Mouse (Mus musculus) hindlimb bud, embryonic 11.5 days (tissue): ENCODE measurements around the gene Ispd.
"Not testable (repeated sequence)": the region's sequence is repeated elsewhere in the genome, so short reads cannot be mapped to it uniquely, and the experiment has no call there.

Source experiments
- DNase-seq: peaks from one replicate; pipeline ENCODE4 v3.0.0-alpha.2; 2012; ENCODE audit warnings: low read depth, low spot score; ENCODE audit errors: extremely low spot score

Ispd gene

DNA sequence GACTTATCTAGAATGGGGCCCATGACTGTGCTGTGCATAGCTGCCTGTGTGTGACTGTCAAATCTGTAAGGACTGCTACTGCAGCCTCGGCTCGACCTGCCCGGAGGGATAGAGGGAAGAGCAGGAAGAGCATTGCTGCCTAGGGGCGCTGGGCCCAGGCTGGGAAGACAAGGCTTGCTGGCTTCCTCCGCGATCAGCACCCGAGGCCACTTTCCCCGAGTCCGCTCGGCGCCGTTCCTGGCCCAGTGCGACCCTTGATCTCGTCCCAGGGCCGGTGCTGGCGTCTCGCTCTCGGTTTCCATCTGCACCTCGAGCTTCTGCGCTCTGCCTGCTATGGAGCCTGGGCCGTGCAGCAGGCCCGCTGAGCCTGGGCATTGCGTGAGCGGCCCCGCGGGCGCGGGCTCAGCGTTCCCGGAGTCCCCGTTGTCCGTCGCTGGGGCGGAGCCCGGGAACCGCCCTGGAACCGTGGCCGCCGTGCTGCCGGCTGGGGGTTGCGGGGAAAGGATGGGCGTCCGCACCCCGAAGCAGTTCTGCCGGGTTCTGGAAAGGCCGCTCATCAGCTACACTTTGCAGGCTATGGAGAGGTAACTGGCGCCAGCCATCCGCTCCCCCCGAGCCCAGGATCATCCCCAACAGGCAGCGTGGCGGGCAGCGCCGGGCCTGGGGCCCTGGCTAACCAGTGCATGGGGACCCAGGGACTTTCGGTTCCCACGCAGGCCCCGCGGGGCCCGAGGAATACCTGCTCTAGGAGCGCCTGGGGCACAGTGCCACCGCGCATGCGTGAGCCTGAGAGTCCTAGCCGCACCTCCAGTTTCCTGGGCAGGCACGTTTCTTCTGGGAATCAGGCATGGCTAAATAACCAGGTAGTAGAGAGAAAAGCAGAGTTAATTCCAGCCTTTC is at the start of gene Ispd, which contains the start of gene D630036H23Rik:
Gene Ispd (plus strand): TSS at position 10 of the 900 bp plus-strand sequence.
Gene D630036H23Rik (minus strand): TSS at position 741 of the 900 bp plus-strand sequence.
- DNase-seq: peak; percentile 44

GRCm38 (mm10) chr12:36332676-36333075 is 48.6 kb upstream of the Ispd start:
- DNase-seq: no peak

GRCm38 (mm10) chr12:36333837-36334281 is 47.4 kb upstream of the Ispd start:
- DNase-seq: no peak

DNA sequence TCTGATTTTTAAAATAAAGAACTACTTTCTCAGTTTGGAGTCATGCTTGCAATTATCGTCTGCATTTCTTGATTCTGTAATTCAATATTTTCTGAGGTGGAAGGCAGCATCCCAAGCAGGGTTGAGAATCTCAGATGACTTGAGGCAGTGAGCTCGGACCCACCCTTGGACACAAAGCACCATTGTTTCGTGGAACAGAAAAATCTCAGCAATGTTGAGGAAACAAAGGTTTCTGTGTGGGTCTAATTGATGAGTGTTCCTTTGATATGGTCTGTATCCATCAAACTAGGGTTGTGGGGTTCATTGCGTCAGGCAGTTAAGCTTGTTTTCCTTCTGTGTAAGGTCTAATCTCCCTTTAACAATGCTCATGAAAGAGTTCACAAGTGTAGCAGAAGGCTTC is 37.1 kb upstream of the Ispd start:
- DNase-seq: no peak

- no peak for DNase-seq
Measured at GRCm38 (mm10) chr12:36360064-36360463, 21.2 kb upstream of the Ispd start.

GRCm38 (mm10) chr12:36360693-36361092 is 20.6 kb upstream of the Ispd start:
- DNase-seq: no peak

GRCm38 (mm10) chr12:36364013-36364412 is 17.2 kb upstream of the Ispd start:
- DNase-seq: no peak

GRCm38 (mm10) chr12:36373237-36373998 is 7.8 kb upstream of the Ispd start:
- DNase-seq: no peak

- DNase-seq: not testable (repeated sequence)
Measured at GRCm38 (mm10) chr12:36376391-36376790, 4.9 kb upstream of the Ispd start.

- no peak for DNase-seq
Measured at GRCm38 (mm10) chr12:36380254-36380653, 996 bp upstream of the Ispd start.

DNA sequence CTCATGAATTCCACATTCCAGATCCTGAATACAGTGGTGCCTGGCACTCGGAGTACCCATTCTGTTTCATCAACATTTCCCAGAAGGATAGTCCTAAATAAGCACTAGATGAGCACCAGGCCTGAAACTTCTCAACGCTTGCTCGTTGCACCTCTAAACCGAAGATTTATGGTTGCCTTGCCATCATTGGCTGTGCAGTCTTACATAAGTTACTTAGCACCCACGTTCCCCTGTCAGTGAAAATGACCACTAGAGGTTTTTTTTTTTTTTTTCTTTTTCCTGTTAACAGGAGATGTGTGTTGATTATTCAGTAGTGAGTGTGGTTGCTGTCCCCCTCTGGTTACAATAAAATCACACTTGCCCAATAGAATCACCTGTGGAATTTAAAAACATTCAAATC is 444 bp upstream of the Ispd start:
- no peak for DNase-seq

DNA sequence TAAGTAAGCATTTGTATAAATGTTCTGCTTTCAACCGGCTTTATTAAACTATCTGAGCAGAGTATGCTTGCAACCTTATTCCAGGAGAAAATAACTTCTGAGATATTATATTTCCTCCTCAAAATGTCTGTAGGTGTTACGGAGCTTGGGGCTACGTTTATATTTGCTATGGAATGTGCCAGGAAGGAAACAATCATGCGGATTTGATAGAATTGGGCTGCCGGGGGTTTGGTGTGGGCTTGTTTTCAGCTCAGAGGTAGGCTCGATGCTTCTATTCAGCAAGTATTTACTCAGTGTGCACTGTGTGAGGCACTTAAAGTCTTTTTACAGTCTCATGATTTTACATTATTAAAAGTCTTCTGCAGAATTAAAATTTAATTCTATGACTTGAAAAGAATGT is 4.1 kb downstream of the Ispd start:
- DNase-seq: no peak

GRCm38 (mm10) chr12:36386991-36387390 is 5.7 kb downstream of the Ispd start:
- no peak for DNase-seq

DNA sequence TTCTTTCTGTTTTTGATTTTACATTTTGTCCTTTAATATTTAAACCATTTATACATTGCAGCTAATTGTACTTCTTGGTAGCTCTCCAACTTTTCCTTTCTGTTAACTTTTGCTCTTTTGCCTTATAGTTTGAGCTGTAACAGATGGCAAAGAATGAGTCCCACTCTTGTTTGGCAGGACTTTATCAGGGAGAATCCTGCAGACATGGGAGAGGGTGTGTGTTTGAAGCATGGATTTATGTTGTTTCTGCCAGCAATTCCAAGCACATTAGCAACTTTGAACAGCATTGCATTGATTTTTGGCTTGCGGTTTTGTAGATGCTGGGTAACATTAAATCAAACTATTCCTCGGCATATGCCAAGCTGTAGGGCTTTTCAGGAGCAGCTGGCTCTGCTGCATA is 13.9 kb downstream of the Ispd start:
- no peak for DNase-seq

DNA sequence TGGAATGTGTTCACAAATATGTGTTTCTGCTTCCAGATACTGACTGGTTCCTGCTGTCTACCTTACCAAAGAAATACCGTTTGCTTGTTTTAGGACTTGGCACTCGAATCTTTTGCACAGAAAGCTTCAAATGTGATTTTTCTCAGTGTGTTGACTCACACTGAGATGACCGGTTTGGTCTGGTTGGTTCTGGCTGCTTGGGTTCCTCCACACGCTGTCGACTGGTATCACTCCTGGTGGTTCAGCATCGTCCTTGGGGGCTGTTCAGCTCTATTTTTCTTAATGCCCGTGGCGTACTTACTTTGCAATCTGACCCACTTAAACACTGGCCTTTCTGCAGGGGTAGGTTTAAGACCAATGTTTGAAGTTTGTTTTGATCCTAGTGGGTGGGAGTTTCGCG is 42.4 kb downstream of the Ispd start:
- DNase-seq: no peak

- DNase-seq: no peak
Measured at GRCm38 (mm10) chr12:36425258-36425657, 44.0 kb downstream of the Ispd start.

- no peak for DNase-seq
Measured at GRCm38 (mm10) chr12:36426163-36427045, 45.2 kb downstream of the Ispd start.

DNA sequence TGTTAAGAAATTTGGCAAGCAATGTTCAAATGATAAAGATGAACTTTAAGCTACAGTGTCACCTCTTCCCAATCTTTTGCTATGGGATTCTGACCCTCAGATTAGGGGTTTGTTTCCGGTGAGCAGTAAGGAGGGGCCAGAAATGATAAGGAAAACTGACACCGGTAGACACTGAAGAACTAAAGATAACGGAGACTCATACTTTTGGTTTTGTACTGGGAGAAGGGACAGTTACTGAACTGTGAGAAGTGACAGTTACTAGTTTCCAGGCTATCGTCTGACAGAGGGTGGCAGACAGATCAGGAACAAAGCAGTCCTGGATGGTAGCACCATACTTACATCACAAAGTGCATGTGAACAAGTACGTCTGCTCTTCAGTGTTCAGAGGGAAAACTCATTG is 55.7 kb downstream of the Ispd start:
- DNase-seq: no peak

DNA sequence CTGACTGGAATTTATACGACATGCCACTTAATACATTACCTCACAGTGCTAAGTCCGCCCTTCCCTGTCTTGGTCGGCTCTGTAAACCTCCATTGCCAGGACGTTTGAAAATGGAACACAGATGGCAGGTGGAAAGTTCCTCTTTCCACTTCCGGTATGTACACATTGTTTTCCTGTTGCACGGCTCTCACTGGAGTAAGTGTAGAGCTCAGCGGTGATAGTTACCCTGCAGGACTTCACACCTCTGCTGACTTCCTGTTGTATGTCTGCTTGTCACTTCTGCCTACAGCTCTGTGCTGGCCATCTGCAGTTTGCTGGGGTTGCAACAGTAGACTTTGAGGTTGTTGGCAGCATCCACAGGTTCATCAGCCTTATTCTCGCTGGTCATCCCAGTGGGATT is 58.1 kb downstream of the Ispd start:
- DNase-seq: no peak

DNA sequence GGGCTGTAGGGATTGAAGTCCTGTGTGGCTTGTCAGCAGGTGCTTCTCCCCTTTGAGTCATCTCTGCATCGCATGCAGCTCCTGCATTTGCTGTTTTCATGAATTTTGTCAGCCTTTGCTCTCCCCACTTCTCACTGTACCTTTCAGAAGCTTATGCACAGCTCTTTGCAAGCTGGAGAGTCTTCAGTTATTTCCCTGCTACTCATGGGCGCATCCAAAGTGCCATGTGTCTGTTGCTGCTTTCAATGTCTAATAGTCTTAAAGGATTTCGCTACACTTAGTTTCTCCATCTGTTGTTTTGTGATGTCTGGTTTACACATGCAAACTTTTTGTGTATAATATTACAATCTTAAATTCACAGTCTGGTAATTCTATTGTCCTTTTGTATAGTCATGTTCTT is 74.8 kb downstream of the Ispd start:
- no peak for DNase-seq

DNA sequence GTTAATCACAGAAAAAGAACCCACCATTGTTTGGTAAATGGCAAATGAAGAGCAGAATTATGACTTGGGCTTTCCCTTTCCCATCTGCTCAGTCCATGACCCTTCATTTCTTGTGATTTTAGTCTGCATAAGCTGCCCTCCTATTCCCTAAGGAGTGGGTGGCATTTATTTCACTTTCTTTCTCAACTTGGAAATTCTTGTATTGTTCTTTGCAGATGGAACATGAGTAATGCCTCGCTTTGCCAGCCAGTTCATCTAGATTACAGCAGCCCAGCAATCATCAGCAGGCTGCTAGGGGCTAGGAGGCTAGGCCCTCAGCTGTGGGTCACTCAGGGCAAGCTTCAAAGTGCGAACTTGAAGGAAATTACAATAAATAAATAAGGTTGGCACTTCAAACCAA is 76.5 kb downstream of the Ispd start:
- DNase-seq: no peak
